Mouse (Mus musculus) liver, embryonic 14.5 days (tissue): Measurements from ENCODE around the gene Zfp800.

Source experiments
- CTCF ChIP-seq: IDR thresholded peaks from 2 replicates; pipeline ENCODE4 v1.5.1; 2016; ENCODE audit warnings: antibody characterized with exemption, low read depth, control low read depth
- EP300 ChIP-seq: IDR thresholded peaks from 2 replicates; pipeline ENCODE4 v1.6.1; 2016; ENCODE audit warnings: antibody characterized with exemption, low read depth

DNA sequence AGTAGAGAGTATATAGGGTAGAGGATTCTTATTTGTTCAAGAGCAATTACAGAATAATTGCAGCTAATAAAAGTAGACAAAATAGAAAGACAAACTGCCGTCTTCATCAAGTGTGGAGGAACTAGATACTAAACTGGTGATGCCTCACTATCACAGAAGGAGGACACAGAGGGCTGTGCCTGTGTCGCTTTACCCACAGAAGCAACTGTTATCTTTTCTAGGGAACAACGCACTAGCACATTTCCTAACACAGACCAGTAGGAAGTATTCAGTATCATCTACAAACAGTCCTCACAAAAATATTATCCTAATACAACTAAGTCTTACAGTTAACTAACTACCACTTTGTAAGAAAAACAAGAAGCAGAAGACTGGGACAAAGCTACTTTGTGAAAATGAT lies 71.1 kb downstream of the Zfp800 start:
- no peak for TF ChIP-seq CTCF
- no peak for TF ChIP-seq EP300
